Mouse (Mus musculus): Measurements from ENCODE around the gene Neurod4.

DNA sequence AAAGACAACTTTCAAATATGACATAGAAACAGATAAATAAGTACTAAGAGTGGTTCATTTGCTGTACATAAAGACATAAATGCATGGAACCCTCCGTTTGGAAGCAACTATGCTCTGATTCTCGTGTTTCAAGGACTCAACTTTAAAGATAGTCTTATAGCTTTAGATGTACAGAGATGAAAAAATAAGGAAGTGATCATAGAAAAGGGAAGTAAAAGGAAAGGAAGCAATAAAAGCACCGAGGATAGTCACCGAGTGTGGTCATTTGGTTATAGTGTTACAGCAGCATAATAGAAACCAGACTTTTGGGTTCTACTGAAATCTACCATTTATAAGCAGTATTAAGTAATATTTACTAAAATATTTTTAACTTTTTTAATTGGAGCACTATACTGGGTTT is 38.7 kb upstream of the Neurod4 start:
- no peak for TF ChIP-seq CTCF (IDR thresholded peaks at IDR 0.05; ENCODE audit: low read depth, low read length)
- TF ChIP-seq POLR2A (IDR thresholded peaks at IDR 0.05; ENCODE audit: extremely low read depth, insufficient read depth, low read length) = no peak

Measured in liver, adult 2 months (tissue).